Mouse (Mus musculus) liver, adult 2 months (tissue): ENCODE results near the gene 1700066M21Rik.

Source experiments
- CTCF ChIP-seq: fragments of 200-500 bp; IDR thresholded peaks from 2 replicates; pipeline ENCODE4 v1.5.1; 2011; ENCODE audit warnings: low read depth, low read length, control low read depth
- POLR2A ChIP-seq: fragments of 200-500 bp; IDR thresholded peaks from 2 replicates; pipeline ENCODE4 v1.6.1; 2011; ENCODE audit warnings: low read length, control low read depth; ENCODE audit not compliant: insufficient read depth; ENCODE audit errors: extremely low read depth

DNA sequence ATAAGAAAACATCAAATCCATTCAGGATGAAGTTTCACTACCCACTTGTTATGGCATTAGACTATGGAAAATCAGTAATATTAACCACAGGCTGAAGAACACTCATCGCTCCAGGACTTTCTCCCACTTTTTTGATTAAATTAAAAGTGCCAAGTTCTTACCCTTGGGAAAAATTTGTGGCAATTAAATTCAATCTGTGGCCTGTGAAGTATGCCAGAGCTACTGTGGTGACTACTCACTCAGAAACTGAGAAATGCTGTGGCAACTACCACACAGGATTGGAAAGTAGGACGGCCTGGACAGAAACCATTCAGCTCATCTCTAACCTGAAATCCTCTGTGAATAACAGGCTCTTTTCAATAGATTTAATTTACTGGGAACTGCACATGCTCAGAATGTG is 22.9 kb downstream of the 1700066M21Rik start:
- TF ChIP-seq CTCF: no peak
- TF ChIP-seq POLR2A: no peak
